Mouse (Mus musculus) adrenal gland, adult 8-10 months (tissue): ENCODE measurements around the gene Krtcap2. TPM values are rescaled to one million over a fixed set of nuclear protein-coding genes. Genes with fewer than 3 reads are reported as not detected.

Source experiments
- DNase-seq: peaks from one replicate; pipeline ENCODE4 v3.0.0; 2022
- total RNA-seq, 4 experiments: library from RNA; stranded (reverse); gene quantifications; 2 replicates each; pipeline ENCODE4 v1.2.4; 2022

Gene Krtcap2
- total RNA-seq, 4 experiments from 2014 or later = 131 to 144 (median 135) TPM

- no peak for DNase-seq
Observed at GRCm38 (mm10) chr3:89225918-89226317, 19.8 kb upstream of the Krtcap2 start.

DNA sequence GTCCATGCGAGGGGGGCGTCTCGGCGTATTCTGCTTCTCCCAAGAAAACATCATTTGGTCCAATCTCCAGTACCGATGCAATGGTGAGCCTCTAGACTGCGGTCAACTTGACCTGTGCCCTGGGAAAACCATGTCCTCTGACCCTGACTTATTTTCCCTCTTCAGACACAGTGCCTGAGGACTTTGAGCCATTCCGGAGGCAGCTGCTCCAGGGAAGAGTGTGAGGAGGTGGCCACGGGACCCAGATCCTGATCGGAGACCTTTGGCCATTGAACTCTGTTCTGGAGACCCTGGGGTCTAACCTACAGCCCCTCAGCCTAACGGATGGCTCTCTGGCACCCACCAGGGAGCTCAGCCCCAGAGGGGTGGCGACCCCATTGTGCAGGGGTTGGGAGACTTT, 19.4 kb upstream of the Krtcap2 start:
- no peak for DNase-seq

- no peak for DNase-seq
Observed at GRCm38 (mm10) chr3:89226900-89227299, 18.9 kb upstream of the Krtcap2 start, which contains the start of gene Mtx1. TSS of gene Mtx1 (minus strand) at chr3:89227088.

DNA sequence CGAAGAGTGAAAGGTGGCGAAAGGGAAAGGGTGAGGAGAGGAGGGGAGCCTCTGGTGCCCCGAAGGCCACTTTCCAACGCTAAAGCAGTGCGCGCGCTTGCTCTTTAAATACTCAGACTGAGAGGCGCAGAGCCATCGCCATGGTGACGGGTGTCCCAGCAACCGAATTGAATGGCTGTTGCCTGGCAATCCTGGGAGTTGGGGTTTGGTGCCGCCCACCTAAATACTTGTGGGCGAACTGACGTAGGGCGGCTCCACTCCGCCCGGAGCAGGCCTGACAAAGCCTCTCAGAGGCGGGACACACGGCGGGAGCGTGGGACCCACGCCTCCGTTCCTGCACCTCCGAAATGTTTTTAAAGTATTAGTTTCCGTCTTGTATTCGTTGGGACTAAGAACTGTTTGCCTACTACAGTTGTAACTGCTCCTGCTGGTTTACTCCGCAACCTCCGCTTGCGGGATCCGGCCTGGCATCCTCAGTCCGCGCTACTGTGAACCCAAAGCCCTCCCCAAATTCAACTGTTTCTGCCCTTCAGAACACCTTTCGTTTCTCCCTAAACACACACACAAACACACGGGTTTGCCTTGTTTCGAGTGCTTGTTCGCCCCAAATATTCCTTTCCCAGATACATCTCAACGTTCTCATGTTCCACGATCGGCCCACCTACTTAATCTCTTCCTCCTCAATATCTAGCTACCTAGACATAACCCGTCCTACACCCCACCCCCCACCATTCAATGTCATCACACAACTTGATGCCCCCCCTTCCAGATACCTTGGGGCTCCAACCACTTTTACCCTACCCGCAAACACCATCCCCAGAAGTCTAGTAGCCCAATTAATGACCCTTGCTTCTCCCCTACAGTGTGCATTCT, 18.2 kb upstream of the Krtcap2 start:
- peak; percentile 85 for DNase-seq

- DNase-seq = peak; percentile 75
Observed at GRCm38 (mm10) chr3:89228180-89228549, 17.6 kb upstream of the Krtcap2 start.

DNA sequence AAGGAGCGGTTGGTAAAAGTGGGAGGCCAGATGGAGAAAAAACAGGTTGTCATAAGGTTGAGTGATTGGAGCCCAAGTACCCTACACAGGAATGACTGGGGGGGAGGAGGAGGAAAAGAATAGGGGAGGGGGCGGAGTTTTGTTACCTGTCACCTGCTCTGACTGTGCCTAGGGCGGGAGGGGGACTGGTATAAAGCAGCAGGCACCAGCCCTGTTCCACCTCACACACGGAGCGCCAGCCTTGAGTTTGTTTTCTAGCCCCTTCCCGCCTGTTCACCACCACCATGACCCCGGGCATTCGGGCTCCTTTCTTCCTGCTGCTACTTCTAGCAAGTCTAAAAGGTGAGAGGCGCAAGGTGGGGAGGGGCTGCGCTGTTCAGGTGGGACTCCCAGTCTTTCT, 16.9 kb upstream of the Krtcap2 start, which contains the start of gene Muc1:
Gene Muc1 (plus strand): TSS at position 222 of the 400 bp plus-strand sequence.
- no peak for DNase-seq

- no peak for DNase-seq
Observed at GRCm38 (mm10) chr3:89229276-89229675, 16.5 kb upstream of the Krtcap2 start.

DNA sequence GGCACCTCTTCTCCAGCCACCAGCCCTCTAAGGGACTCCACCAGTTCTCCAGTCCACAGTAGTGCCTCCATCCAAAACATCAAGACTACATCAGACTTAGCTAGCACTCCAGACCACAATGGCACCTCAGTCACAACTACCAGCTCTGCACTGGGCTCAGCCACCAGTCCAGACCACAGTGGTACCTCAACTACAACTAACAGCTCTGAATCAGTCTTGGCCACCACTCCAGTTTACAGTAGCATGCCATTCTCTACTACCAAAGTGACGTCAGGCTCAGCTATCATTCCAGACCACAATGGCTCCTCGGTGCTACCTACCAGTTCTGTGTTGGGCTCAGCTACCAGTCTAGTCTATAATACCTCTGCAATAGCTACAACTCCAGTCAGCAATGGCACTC, 15.2 kb upstream of the Krtcap2 start:
- no peak for DNase-seq

GRCm38 (mm10) chr3:89231345-89231744, 14.4 kb upstream of the Krtcap2 start:
- DNase-seq = no peak

DNA sequence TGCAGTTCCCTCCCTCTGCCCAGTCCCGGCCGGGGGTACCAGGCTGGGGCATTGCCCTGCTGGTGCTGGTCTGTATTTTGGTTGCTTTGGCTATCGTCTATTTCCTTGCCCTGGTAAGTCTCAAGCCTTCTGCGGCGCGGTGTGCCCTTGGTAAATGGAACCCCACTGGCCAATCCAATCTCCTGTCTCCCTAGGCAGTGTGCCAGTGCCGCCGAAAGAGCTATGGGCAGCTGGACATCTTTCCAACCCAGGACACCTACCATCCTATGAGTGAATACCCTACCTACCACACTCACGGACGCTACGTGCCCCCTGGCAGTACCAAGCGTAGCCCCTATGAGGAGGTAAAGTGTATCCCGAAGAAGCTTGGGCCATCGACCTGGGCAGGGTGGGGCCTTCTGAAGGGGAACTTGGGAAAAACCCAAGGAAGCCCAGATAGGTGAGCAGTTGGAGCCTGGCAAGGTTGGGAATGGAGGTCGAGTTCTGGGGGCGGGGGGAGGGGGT, 13.9 kb upstream of the Krtcap2 start:
- DNase-seq = no peak

DNA sequence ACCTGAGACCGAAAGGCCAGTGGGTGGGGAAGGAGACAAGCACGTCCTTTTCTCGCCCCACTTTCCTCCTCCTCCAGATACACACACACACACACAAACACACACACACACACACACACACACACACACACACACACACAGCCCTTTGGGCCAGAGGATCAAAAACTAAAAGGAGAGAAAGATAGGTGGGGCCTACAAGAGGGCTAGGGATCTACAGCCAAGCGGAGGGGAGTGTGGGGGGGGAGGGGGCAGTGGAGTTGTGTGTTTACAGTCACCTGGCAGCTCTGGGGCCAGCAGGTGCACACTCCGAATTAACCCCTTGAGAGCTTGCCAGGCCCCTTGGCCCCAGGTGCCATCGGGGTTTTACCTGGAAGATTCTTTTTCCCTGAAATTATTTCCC, 13.2 kb upstream of the Krtcap2 start:
- no peak for DNase-seq

- no peak for DNase-seq
Observed at GRCm38 (mm10) chr3:89233562-89234110, 12.1 kb upstream of the Krtcap2 start.

GRCm38 (mm10) chr3:89236516-89236915, 9.2 kb upstream of the Krtcap2 start:
- DNase-seq = no peak

DNA sequence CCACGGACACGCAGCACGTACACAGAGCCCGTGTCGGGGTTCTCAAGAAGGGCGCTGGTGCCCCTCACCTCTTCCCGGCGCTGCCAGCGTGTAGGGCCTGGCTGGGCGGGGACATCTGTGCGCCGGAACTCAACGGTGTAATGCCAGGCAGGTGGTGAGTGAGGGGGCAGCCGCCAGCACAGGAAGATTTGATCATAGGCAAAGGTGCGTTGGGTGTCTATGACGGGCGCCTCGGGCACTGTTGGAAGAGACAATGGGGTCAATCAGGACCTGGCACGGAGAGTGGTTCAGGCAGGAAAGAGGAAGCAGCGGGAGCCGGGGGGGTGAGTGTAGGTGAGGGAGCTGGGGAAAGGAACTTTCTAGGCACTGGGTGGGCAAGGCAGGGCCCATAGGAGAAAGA, 8.1 kb upstream of the Krtcap2 start:
- DNase-seq = no peak

DNA sequence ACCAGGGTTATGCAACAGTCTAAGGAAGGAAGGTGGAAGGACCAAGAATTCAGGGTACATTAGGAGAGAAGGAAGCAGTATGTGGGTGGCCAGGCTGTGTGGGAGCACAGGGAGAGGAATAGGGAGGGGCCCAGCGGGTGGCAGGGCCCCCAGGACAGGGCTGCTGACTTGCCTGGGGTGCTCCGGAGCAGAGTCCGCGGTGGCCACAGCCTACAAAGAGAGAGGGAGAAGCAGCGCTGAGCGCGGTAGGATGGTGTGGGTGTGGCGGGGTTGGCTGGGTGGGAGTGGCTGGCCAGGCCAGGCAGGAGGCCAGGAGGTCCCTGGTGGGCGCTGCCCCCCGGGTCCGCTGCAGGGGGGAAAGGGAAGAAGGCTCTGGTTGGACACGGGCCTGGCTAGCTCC, 7.3 kb upstream of the Krtcap2 start:
- no peak for DNase-seq

GRCm38 (mm10) chr3:89242331-89242895, 3.4 kb upstream of the Krtcap2 start:
- DNase-seq = no peak

DNA sequence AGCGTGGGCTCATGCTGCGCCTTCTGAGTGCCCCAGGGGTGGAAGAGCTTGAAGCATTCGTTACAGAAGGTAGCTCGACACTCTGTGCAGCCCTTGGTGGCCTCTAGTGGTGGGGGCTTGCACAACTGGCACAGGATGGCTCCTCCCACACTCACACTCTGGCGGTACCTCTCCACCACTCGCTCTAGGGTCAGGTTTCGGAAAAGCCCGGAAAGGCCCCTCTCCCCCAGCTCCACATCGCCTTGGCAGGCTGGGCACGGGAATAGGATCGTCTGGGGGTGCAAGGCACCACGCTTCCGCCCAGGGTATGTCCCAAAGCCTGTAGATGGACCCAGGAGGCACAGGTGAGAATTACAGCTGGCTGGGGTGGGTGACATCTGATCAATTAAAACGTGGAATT, 2.2 kb upstream of the Krtcap2 start:
- DNase-seq = no peak

- no peak for DNase-seq
Observed at GRCm38 (mm10) chr3:89244158-89244981, 1.4 kb upstream of the Krtcap2 start.

- DNase-seq = no peak
Observed at GRCm38 (mm10) chr3:89244982-89245687, 631 bp upstream of the Krtcap2 start.

- DNase-seq = peak; percentile 84
Observed at GRCm38 (mm10) chr3:89246261-89247100, 715 bp downstream of the Krtcap2 start, which contains the start of gene Trim46. TSS of gene Trim46 (minus strand) at chr3:89246309.

DNA sequence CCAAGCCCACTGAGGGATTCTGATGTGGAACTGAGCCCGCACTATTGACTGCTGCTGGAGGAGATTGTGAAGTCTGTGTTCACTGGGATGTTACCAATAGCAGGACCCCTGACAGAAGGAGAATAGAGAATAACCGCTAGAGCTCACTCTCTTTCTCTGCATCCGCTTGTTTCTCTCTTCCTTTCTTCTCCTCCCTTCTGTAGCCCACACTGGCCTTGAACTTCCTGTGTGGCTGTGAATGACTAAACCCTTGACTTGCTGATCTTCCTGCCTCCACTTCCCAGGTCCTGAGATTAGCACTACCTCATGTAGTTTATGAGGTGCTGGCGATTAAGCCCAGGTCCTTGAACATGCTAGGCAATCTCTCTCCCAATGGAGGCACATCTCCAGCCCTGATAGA, 1.7 kb downstream of the Krtcap2 start:
- DNase-seq = no peak
